Mouse (Mus musculus) intestine, embryonic 14.5 days (tissue): Measurements from ENCODE around the gene Eya2. TPM values are rescaled to one million over a fixed set of nuclear protein-coding genes. Genes with fewer than 3 reads are reported as not detected.

Experiments used
- ATAC-seq: fragments of 200-750 bp; cut with Nextera tagmentation; replicated peaks from 2 replicates; pipeline ENCODE4 v1.8.0; 2017; ENCODE audit warnings: low read depth, moderate number of reproducible peaks, moderate TSS enrichment, moderate library complexity; ENCODE audit not compliant: low FRiP score, low TSS enrichment
- DNase-seq: peaks from one replicate; pipeline ENCODE4 v3.0.0-alpha.2; 2018; ENCODE audit warnings: low spot score
- H3K27ac ChIP-seq: fragments of 300-500 bp; sonication (generic); 2 replicates; pipeline ENCODE4 v1.5.1; 2014; ENCODE audit warnings: low read depth, mild to moderate bottlenecking, control low read depth
- H3K27me3 ChIP-seq: fragments of 300-500 bp; sonication (generic); replicated peaks from 2 replicates; pipeline ENCODE4 v1.6.1; 2014; ENCODE audit warnings: low read length, control low read depth; ENCODE audit not compliant: control insufficient read depth, insufficient read depth
- H3K36me3 ChIP-seq: fragments of 300-500 bp; sonication (generic); 2 replicates; pipeline ENCODE4 v1.6.1; 2014; ENCODE audit warnings: low read length, control low read depth; ENCODE audit not compliant: control insufficient read depth, insufficient read depth
- H3K4me1 ChIP-seq: fragments of 300-500 bp; sonication (generic); replicated peaks from 2 replicates; pipeline ENCODE4 v1.6.1; 2014; ENCODE audit warnings: low read length, control low read depth, mixed read lengths; ENCODE audit not compliant: control insufficient read depth, insufficient read depth
- H3K4me2 ChIP-seq: fragments of 300-500 bp; sonication (generic); 2 replicates; pipeline ENCODE4 v1.6.1; 2014; ENCODE audit warnings: low read length
- H3K4me3 ChIP-seq: fragments of 300-500 bp; sonication (generic); 2 replicates; pipeline ENCODE4 v1.5.1; 2014; ENCODE audit warnings: low read depth, low read length, control low read depth, mixed read lengths
- H3K9ac ChIP-seq: fragments of 300-500 bp; sonication (generic); 2 replicates; pipeline ENCODE4 v1.6.1; 2014; ENCODE audit warnings: mild to moderate bottlenecking, low read length
- H3K9me3 ChIP-seq: fragments of 300-500 bp; sonication (generic); 2 replicates; pipeline ENCODE4 v1.6.1; 2016; ENCODE audit warnings: low read length, control low read depth; ENCODE audit not compliant: control insufficient read depth
- WGBS: fragments of 180-500 bp; shearing (Covaris S2); extraction: QIAGEN DNeasy Blood & Tissue Kit; methylation state at CpG from one replicate; pipeline ENCODE4 v1.1.7; 2014; 5-methylcytosine and 5-hydroxymethylcytosine counted together
- polyA plus RNA-seq: library from polyadenylated mRNA; unstranded; fragments of >200 nt; fragmentation: Nextera tagmentation; extraction: Ambion mirVana; gene quantifications from 2 replicates; pipeline ENCODE4 v1.2.1, GENCODE M21; 2014

The Eya2 gene
- polyA plus RNA-seq, 1 experiment from 2014 or later, result 0.85 TPM

- no peak for DNase-seq
- Histone ChIP-seq H3K27me3 (no peaks in the 10 kb centered on the region), H3K9me3 (no peaks in the 10 kb centered on the region), H3K4me3 (no peak overlapping the region), H3K9ac (no peak overlapping the region), H3K27ac (no peak overlapping the region), H3K4me2 (no peak overlapping the region), H3K36me3 (no peaks in the 10 kb centered on the region), H3K4me1 (no peaks in the 10 kb centered on the region)
- 66% methylated on average over 3 of the region's 3 CpGs for WGBS
- no peak for ATAC-seq
Measured at GRCm38 (mm10) chr2:165622596-165622995, 27.8 kb downstream of the Eya2 start.

- Histone ChIP-seq H3K27ac (no peak overlapping the region), H3K36me3 (no peaks in the 10 kb centered on the region), H3K4me1 (no peaks in the 10 kb centered on the region), H3K4me2 (no peak overlapping the region), H3K4me3 (no peak overlapping the region), H3K9ac (no peak overlapping the region), H3K9me3 (no peaks in the 10 kb centered on the region), H3K27me3 (no peaks in the 10 kb centered on the region)
- DNase-seq, result no peak
- no peak for ATAC-seq
- 79% methylated on average over 6 of the region's 6 CpGs for whole genome bisulfite sequencing
Measured at GRCm38 (mm10) chr2:165626826-165627225, 32.0 kb downstream of the Eya2 start.

- H3K36me3 ChIP-seq, result no peaks in the 10 kb centered on the region
- H3K4me1 ChIP-seq, result no peaks in the 10 kb centered on the region
- DNase-seq (no peak), ATAC-seq (no peak)
- no peak overlapping the region for H3K9ac ChIP-seq
- H3K27me3 ChIP-seq, result no peaks in the 10 kb centered on the region
- H3K4me3 ChIP-seq, result no peak overlapping the region
- no peaks in the 10 kb centered on the region for H3K9me3 ChIP-seq
- no peak overlapping the region for H3K27ac ChIP-seq
- no peak overlapping the region for H3K4me2 ChIP-seq
- 73% methylated on average over 6 of the region's 6 CpGs for WGBS
Measured at GRCm38 (mm10) chr2:165627974-165628373, 33.1 kb downstream of the Eya2 start.

- 53% methylated on average over 8 of the region's 8 CpGs for WGBS
- DNase-seq, result no peak
- ATAC-seq, result no peak
Measured at GRCm38 (mm10) chr2:165629900-165630299, 35.1 kb downstream of the Eya2 start.

GRCm38 (mm10) chr2:165633011-165633785 lies 38.4 kb downstream of the Eya2 start:
- Histone ChIP-seq H3K36me3 (no peaks in the 10 kb centered on the region), H3K27me3 (no peaks in the 10 kb centered on the region), H3K4me3 (no peak overlapping the region), H3K4me2 (no peak overlapping the region), H3K4me1 (no peaks in the 10 kb centered on the region), H3K27ac (no peak overlapping the region), H3K9ac (no peak overlapping the region), H3K9me3 (no peaks in the 10 kb centered on the region)
- WGBS, result 76% methylated on average over 11 of the region's 11 CpGs
- ATAC-seq, result no peak
- no peak for DNase-seq

More at GRCm38 (mm10) chr2:165629900-165630299, 35.1 kb downstream of the Eya2 start:
- no peaks in the 10 kb centered on the region for H3K9me3 ChIP-seq
- H3K4me3 ChIP-seq, result no peak overlapping the region
- H3K4me1 ChIP-seq, result no peaks in the 10 kb centered on the region
- no peak overlapping the region for H3K27ac ChIP-seq
- no peaks in the 10 kb centered on the region for H3K36me3 ChIP-seq
- H3K27me3 ChIP-seq, result no peaks in the 10 kb centered on the region
- H3K4me2 ChIP-seq, result no peak overlapping the region
- H3K9ac ChIP-seq, result no peak overlapping the region

- H3K36me3 ChIP-seq, result no peaks in the 10 kb centered on the region
- no peaks in the 10 kb centered on the region for H3K27me3 ChIP-seq
Measured at GRCm38 (mm10) chr2:165634481-165634880, 39.6 kb downstream of the Eya2 start.

GRCm38 (mm10) chr2:165639075-165639755 lies 44.4 kb downstream of the Eya2 start:
- Histone ChIP-seq H3K9ac (no peak overlapping the region), H3K36me3 (no peaks in the 10 kb centered on the region), H3K27me3 (no peaks in the 10 kb centered on the region), H3K4me1 (peaks cover 5% of the 10 kb centered on the region; the same call in 1 of the 2 replicates), H3K4me3 (no peak overlapping the region), H3K27ac (no peak overlapping the region), H3K9me3 (no peaks in the 10 kb centered on the region), H3K4me2 (no peak overlapping the region)
- DNase-seq (no peak), ATAC-seq (no peak)
- 73% methylated on average over 11 of the region's 11 CpGs for WGBS

More at GRCm38 (mm10) chr2:165634481-165634880, 39.6 kb downstream of the Eya2 start:
- Histone ChIP-seq H3K27ac (no peak overlapping the region), H3K4me2 (no peak overlapping the region), H3K4me3 (no peak overlapping the region), H3K9ac (no peak overlapping the region), H3K4me1 (no peaks in the 10 kb centered on the region), H3K9me3 (no peaks in the 10 kb centered on the region)
- DNase-seq, result no peak
- ATAC-seq, result no peak
- 48% methylated on average over 7 of the region's 7 CpGs for WGBS

GRCm38 (mm10) chr2:165641909-165642505 lies 47.2 kb downstream of the Eya2 start:
- Histone ChIP-seq H3K4me1 (peaks cover 5% of the 10 kb centered on the region; the same call in 1 of the 2 replicates), H3K9ac (no peak overlapping the region), H3K4me3 (no peak overlapping the region), H3K9me3 (no peaks in the 10 kb centered on the region), H3K36me3 (no peaks in the 10 kb centered on the region), H3K27me3 (no peaks in the 10 kb centered on the region), H3K27ac (no peak overlapping the region), H3K4me2 (no peak overlapping the region)
- DNase-seq, result no peak
- WGBS, result 60% methylated on average over 14 of the region's 14 CpGs
- ATAC-seq, result no peak
